Mouse (Mus musculus) heart, adult 18-20 months (tissue): ENCODE measurements around the gene Tox3. TPM values are rescaled to one million over a fixed set of nuclear protein-coding genes. Genes with fewer than 3 reads are reported as not detected.

Experiments used
- DNase-seq, 2 experiments: peaks; one replicate each; pipeline ENCODE4 v3.0.0; 2021 to 2022; ENCODE audit warnings: mixed read lengths in 1 of 2
- long read RNA-seq, 2 experiments: library from polyadenylated mRNA; stranded (forward); transcript quantifications; one replicate each; pipeline ENCODE4 v2.0.0; 2021
- total RNA-seq, 2 experiments: library from RNA; stranded (reverse); gene quantifications; 2 replicates each; pipeline ENCODE4 v1.2.3; 2021

Tox3 gene
- total RNA-seq: 1 to 10 TPM; 1.3 to 2.1 TPM
- long read RNA-seq, experiment 1: 0 reads
- long read RNA-seq, experiment 2, partial matches to known transcripts: 1 of 1 reads
- long read RNA-seq, experiment 2, other reads (novel, unspliced or antisense): 0 of 1 reads

- peak; percentile 31 to 42 for DNase-seq
These were observed at the start of gene Tox3 for GRCm38 (mm10) chr8:90348178-90348925. TSS of gene Tox3 (minus strand) at chr8:90348343.

- no peak for DNase-seq
These were observed 44.5 kb upstream of the Tox3 start for GRCm38 (mm10) chr8:90392643-90393042.

- peak in 1 of 2 experiments; percentile 2 for DNase-seq
These were observed 43.4 kb upstream of the Tox3 start for GRCm38 (mm10) chr8:90391483-90392074.

- no peak for DNase-seq
These were observed 42.7 kb upstream of the Tox3 start for GRCm38 (mm10) chr8:90390827-90391226.

GRCm38 (mm10) chr8:90379064-90379463, 30.9 kb upstream of the Tox3 start:
- peak in 1 of 2 experiments; percentile 4 for DNase-seq

- DNase-seq: no peak
These were observed 29.9 kb upstream of the Tox3 start for GRCm38 (mm10) chr8:90378036-90378435.

GRCm38 (mm10) chr8:90371611-90372222, 23.6 kb upstream of the Tox3 start:
- DNase-seq: no peak

GRCm38 (mm10) chr8:90369876-90370275, 21.7 kb upstream of the Tox3 start:
- DNase-seq: no peak

- DNase-seq: no peak
These were observed 8.6 kb upstream of the Tox3 start for GRCm38 (mm10) chr8:90356729-90357128.

- DNase-seq: no peak
These were observed 6.6 kb upstream of the Tox3 start for GRCm38 (mm10) chr8:90354782-90355181.

- no peak for DNase-seq
These were observed 5.9 kb upstream of the Tox3 start for GRCm38 (mm10) chr8:90353960-90354540.

GRCm38 (mm10) chr8:90353499-90353898, 5.4 kb upstream of the Tox3 start:
- DNase-seq: no peak

- DNase-seq: no peak
These were observed 4.8 kb upstream of the Tox3 start for GRCm38 (mm10) chr8:90352991-90353390.

GRCm38 (mm10) chr8:90349709-90350562, 1.8 kb upstream of the Tox3 start:
- no peak for DNase-seq

- DNase-seq: no peak
These were observed 962 bp upstream of the Tox3 start for GRCm38 (mm10) chr8:90348926-90349683.

GRCm38 (mm10) chr8:90347581-90348177, 464 bp downstream of the Tox3 start:
- DNase-seq: no peak

- peak in 1 of 2 experiments; percentile 6 for DNase-seq
These were observed 1.1 kb downstream of the Tox3 start for GRCm38 (mm10) chr8:90346880-90347535.

- peak in 1 of 2 experiments; percentile 5 for DNase-seq
These were observed 1.8 kb downstream of the Tox3 start for GRCm38 (mm10) chr8:90346138-90346879.
